Mouse (Mus musculus) liver, embryonic 12.5 days (tissue): Measurements from ENCODE around the gene Nop9. TPM values are rescaled to one million over a fixed set of nuclear protein-coding genes. Genes with fewer than 3 reads are reported as not detected.
"Not testable (repeated sequence)": the region's sequence is repeated elsewhere in the genome, so short reads cannot be mapped to it uniquely, and the experiment has no call there.

Experiments
- ATAC-seq: fragments of 200-750 bp; cut with Nextera tagmentation; 2 replicates; pipeline ENCODE4 v1.8.0; 2017; ENCODE audit warnings: moderate number of reproducible peaks, mild to moderate bottlenecking, moderate library complexity
- H3K27ac ChIP-seq: fragments of 300-500 bp; sonication (generic); 2 replicates; pipeline ENCODE4 v1.5.1; 2016; ENCODE audit warnings: mild to moderate bottlenecking
- H3K27me3 ChIP-seq: fragments of 300-500 bp; sonication (generic); replicated peaks from 2 replicates; pipeline ENCODE4 v1.6.1; 2016; ENCODE audit warnings: mild to moderate bottlenecking, moderate library complexity
- H3K36me3 ChIP-seq: fragments of 300-500 bp; sonication (generic); 2 replicates; pipeline ENCODE4 v1.6.1; 2016; ENCODE audit warnings: mild to moderate bottlenecking, moderate library complexity
- H3K4me1 ChIP-seq: fragments of 300-500 bp; sonication (generic); 2 replicates; pipeline ENCODE4 v1.6.1; 2016
- H3K4me2 ChIP-seq: fragments of 300-500 bp; sonication (generic); 2 replicates; pipeline ENCODE4 v1.6.1; 2016; ENCODE audit warnings: mild to moderate bottlenecking, moderate library complexity
- H3K4me3 ChIP-seq: fragments of 300-500 bp; sonication (generic); 2 replicates; pipeline ENCODE4 v1.5.1; 2016; ENCODE audit warnings: mild to moderate bottlenecking, moderate library complexity
- H3K9ac ChIP-seq: fragments of 300-500 bp; sonication (generic); 2 replicates; pipeline ENCODE4 v1.6.1; 2016; ENCODE audit warnings: mild to moderate bottlenecking, moderate library complexity
- H3K9me3 ChIP-seq: fragments of 300-500 bp; sonication (generic); replicated peaks from 2 replicates; pipeline ENCODE4 v1.6.1; 2016; ENCODE audit warnings: mild to moderate bottlenecking, moderate library complexity
- WGBS: fragments of 180-500 bp; shearing (Covaris S2); methylation state at CpG from one replicate; pipeline ENCODE4 v1.1.7; 2016; ENCODE audit not compliant: insufficient replicate concordance; 5-methylcytosine and 5-hydroxymethylcytosine counted together
- polyA plus RNA-seq: library from polyadenylated mRNA; unstranded; fragments of >200 nt; fragmentation: Nextera tagmentation; extraction: Ambion mirVana; gene quantifications from 2 replicates; pipeline ENCODE4 v1.2.1, GENCODE M21; 2016

Nop9 gene
- polyA plus RNA-seq, 1 experiment from 2014 or later: 59.4 TPM

GRCm38 (mm10) chr14:55730531-55731032 lies 14.9 kb upstream of the Nop9 start:
- Histone ChIP-seq H3K27ac (no peak overlapping the region), H3K9ac (no peak overlapping the region), H3K36me3 (no peaks in the 10 kb centered on the region), H3K4me2 (no peak overlapping the region), H3K27me3 (peaks cover 22% of the 10 kb centered on the region), H3K4me3 (no peak overlapping the region), H3K9me3 (no peaks in the 10 kb centered on the region), H3K4me1 (peaks cover 5% of the 10 kb centered on the region; the same call in 1 of the 2 replicates)
- ATAC-seq: peak; percentile 49; the same call in 1 of the 2 replicates
- WGBS: 58% methylated on average over 7 of the region's 7 CpGs

DNA sequence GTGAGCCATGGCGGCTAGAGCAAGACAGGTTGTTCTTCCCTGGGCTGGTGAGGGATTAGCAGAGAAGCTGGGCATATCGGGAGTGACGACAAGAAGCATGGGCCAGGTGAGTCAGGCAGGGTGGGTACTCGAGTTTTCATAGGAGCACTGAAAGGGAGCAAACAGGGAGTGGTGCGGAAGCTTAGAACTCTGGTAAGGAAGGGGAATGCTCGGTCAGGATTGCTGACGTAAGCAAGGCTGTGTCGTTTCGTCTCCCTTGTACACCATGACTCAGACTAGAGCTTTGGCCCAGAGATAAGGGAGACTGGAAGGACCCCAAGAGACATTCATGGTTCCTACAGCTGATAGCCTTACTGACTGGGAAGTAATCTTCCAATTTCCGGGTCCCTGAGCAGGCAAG lies 11.6 kb upstream of the Nop9 start:
- no peak for ATAC-seq
- Histone ChIP-seq H3K4me2 (no peak overlapping the region), H3K36me3 (peaks cover 6% of the 10 kb centered on the region; the same call in 1 of the 2 replicates), H3K9ac (no peak overlapping the region), H3K27ac (no peak overlapping the region), H3K9me3 (no peaks in the 10 kb centered on the region), H3K4me3 (no peak overlapping the region), H3K27me3 (peaks cover 18% of the 10 kb centered on the region), H3K4me1 (peaks cover under 1% of the 10 kb centered on the region; the same call in 1 of the 2 replicates)
- 58% methylated on average over 10 of the region's 10 CpGs for WGBS

- Histone ChIP-seq H3K4me3 (no peak overlapping the region), H3K4me1 (no peaks in the 10 kb centered on the region), H3K4me2 (no peak overlapping the region), H3K9ac (no peak overlapping the region), H3K27ac (no peak overlapping the region), H3K36me3 (peaks cover 14% of the 10 kb centered on the region; the same call in 1 of the 2 replicates), H3K9me3 (no peaks in the 10 kb centered on the region), H3K27me3 (peaks cover 18% of the 10 kb centered on the region)
- WGBS: 65% methylated on average over 7 of the region's 7 CpGs
- no peak for ATAC-seq
These were observed 10.6 kb upstream of the Nop9 start for GRCm38 (mm10) chr14:55734869-55735268.

GRCm38 (mm10) chr14:55735334-55735733 lies 10.2 kb upstream of the Nop9 start:
- no peaks in the 10 kb centered on the region for H3K9me3 ChIP-seq
- no peak overlapping the region for H3K9ac ChIP-seq
- peaks cover 15% of the 10 kb centered on the region for H3K27me3 ChIP-seq
- no peak overlapping the region for H3K27ac ChIP-seq
- H3K36me3 ChIP-seq: peaks cover 19% of the 10 kb centered on the region
- ATAC-seq: no peak
- WGBS: 56% methylated on average over 3 of the region's 3 CpGs
- no peak overlapping the region for H3K4me2 ChIP-seq
- no peaks in the 10 kb centered on the region for H3K4me1 ChIP-seq
- H3K4me3 ChIP-seq: no peak overlapping the region

DNA sequence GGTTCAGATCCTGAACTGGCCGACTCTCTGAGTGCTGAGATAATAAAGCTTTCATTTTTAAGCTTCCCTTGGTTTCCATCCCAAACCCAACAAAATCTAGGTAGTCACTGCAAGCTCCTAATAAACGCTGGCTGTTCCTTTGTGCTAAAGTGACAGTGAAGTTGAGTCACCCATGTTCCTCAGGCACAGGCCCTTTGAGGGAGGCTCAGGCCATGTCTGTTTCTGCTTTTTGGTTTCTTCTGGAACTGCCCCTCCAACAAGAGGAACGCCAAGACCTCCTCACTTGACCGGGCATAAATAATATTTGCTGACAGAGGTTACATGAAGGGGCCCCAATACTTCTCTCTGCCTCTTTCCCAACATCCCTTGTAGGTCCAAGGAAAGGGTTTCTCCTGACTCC lies 9.7 kb upstream of the Nop9 start:
- Histone ChIP-seq H3K4me1 (no peaks in the 10 kb centered on the region), H3K9me3 (no peaks in the 10 kb centered on the region), H3K4me3 (no peak overlapping the region), H3K9ac (no peak overlapping the region), H3K27ac (no peak overlapping the region), H3K27me3 (peaks cover 11% of the 10 kb centered on the region), H3K4me2 (no peak overlapping the region), H3K36me3 (peaks cover 23% of the 10 kb centered on the region)
- WGBS: 63% methylated on average over 4 of the region's 4 CpGs
- no peak for ATAC-seq

GRCm38 (mm10) chr14:55737086-55737687 lies 8.3 kb upstream of the Nop9 start:
- no peaks in the 10 kb centered on the region for H3K9me3 ChIP-seq
- WGBS: 70% methylated on average over 9 of the region's 9 CpGs
- H3K4me2 ChIP-seq: no peak overlapping the region
- H3K27ac ChIP-seq: no peak overlapping the region
- no peaks in the 10 kb centered on the region for H3K4me1 ChIP-seq
- peaks cover 4% of the 10 kb centered on the region; the same call in 1 of the 2 replicates for H3K27me3 ChIP-seq
- H3K36me3 ChIP-seq: peaks cover 30% of the 10 kb centered on the region
- H3K9ac ChIP-seq: no peak overlapping the region
- ATAC-seq: no peak
- no peak overlapping the region for H3K4me3 ChIP-seq

GRCm38 (mm10) chr14:55743711-55744110 lies 1.8 kb upstream of the Nop9 start:
- Histone ChIP-seq H3K9ac (no peak overlapping the region; the same call in 1 of the 2 replicates), H3K4me1 (peaks cover 38% of the 10 kb centered on the region), H3K27me3 (no peaks in the 10 kb centered on the region), H3K27ac (no peak overlapping the region), H3K4me2 (0 out of 2 replicates have a peak overlapping the region, but pooled peaks have one; percentile 18), H3K4me3 (no peak overlapping the region), H3K36me3 (peaks cover 51% of the 10 kb centered on the region), H3K9me3 (no peaks in the 10 kb centered on the region)
- ATAC-seq: peak; percentile 50; the same call in 1 of the 2 replicates
- WGBS: 20% methylated on average over 10 of the region's 10 CpGs

GRCm38 (mm10) chr14:55745861-55746237 lies 356 bp downstream of the Nop9 start:
- peak overlapping the region; percentile 89 for H3K9ac ChIP-seq
- peak overlapping the region; percentile 97 for H3K4me2 ChIP-seq
- peaks cover 38% of the 10 kb centered on the region for H3K4me1 ChIP-seq
- H3K27me3 ChIP-seq: no peaks in the 10 kb centered on the region
- 2% methylated on average over 31 of the region's 31 CpGs for WGBS
- peaks cover 53% of the 10 kb centered on the region for H3K36me3 ChIP-seq
- no peak for ATAC-seq
- H3K4me3 ChIP-seq: peak overlapping the region; percentile 92
- peak overlapping the region; percentile 83 for H3K27ac ChIP-seq
- no peaks in the 10 kb centered on the region for H3K9me3 ChIP-seq

GRCm38 (mm10) chr14:55747051-55747847 lies 1.8 kb downstream of the Nop9 start:
- ATAC-seq: no peak
- 77% methylated on average over 10 of the region's 10 CpGs for WGBS
- H3K9ac ChIP-seq: peak overlapping the region; percentile 89

GRCm38 (mm10) chr14:55757566-55757965 lies 12.1 kb downstream of the Nop9 start:
- peak overlapping the region; percentile 50 for H3K4me2 ChIP-seq
- ATAC-seq: peak; percentile 18; the same call in 1 of the 2 replicates
- WGBS: 21% methylated on average over 6 of the region's 6 CpGs
- peaks cover 19% of the 10 kb centered on the region for H3K27me3 ChIP-seq
- H3K9ac ChIP-seq: no peak overlapping the region; the same call in 1 of the 2 replicates
- no peaks in the 10 kb centered on the region for H3K9me3 ChIP-seq
- peak overlapping the region; percentile 29 for H3K4me3 ChIP-seq
- H3K4me1 ChIP-seq: peaks cover 37% of the 10 kb centered on the region
- peaks cover 43% of the 10 kb centered on the region for H3K36me3 ChIP-seq
- peak overlapping the region; percentile 66; the same call in 1 of the 2 replicates for H3K27ac ChIP-seq

More at GRCm38 (mm10) chr14:55747051-55747847, 1.8 kb downstream of the Nop9 start:
- Histone ChIP-seq H3K9me3 (no peaks in the 10 kb centered on the region), H3K4me3 (peak overlapping the region; percentile 92), H3K4me2 (peak overlapping the region; percentile 97), H3K4me1 (peaks cover 38% of the 10 kb centered on the region), H3K27ac (no peak overlapping the region; the same call in 1 of the 2 replicates), H3K36me3 (peaks cover 61% of the 10 kb centered on the region), H3K27me3 (no peaks in the 10 kb centered on the region)

DNA sequence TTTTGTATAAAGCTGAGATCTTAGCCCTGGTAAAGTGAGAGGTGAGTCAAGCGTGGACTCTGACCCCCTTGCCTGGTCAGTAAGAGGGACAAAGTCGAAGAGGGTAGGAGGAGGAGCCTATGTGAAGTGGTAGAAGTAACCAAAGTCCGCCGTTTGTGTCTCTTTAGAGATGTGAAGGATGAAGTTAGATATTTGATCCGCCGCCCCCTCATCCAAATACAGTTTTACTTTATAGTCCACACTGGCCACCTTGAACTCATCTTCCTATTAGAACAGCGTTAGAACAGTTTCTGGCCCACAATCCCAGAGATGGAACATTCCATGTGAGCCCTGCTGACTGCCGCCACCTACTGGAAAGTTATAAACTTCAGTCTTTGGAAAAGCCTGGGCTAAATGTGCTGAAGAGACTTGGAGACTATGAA lies 12.9 kb downstream of the Nop9 start, which contains the start of gene Cideb:
Cideb (minus strand) TSS at position 96 of the 422 bp plus-strand sequence.
- peaks cover 27% of the 10 kb centered on the region for H3K27me3 ChIP-seq
- H3K9ac ChIP-seq: no peak within 1 kb of the TSS; the same call in none of the 2 replicates
- peak within 1 kb of the TSS; percentile 66 for H3K27ac ChIP-seq
- H3K4me3 ChIP-seq: peak within 1 kb of the TSS; percentile 29
- peaks cover 45% of the 10 kb centered on the region for H3K4me1 ChIP-seq
- H3K9me3 ChIP-seq: no peaks in the 10 kb centered on the region
- H3K36me3 ChIP-seq: peaks cover 35% of the 10 kb centered on the region
- peak within 1 kb of the TSS; percentile 50 for H3K4me2 ChIP-seq
- WGBS: 11% methylated on average over 8 of the region's 8 CpGs
- peak; percentile 21 for ATAC-seq

GRCm38 (mm10) chr14:55760156-55760555 lies 14.7 kb downstream of the Nop9 start:
- Histone ChIP-seq H3K4me1 (peaks cover 57% of the 10 kb centered on the region), H3K4me2 (peak overlapping the region; percentile 47), H3K36me3 (peaks cover 17% of the 10 kb centered on the region), H3K27me3 (peaks cover 44% of the 10 kb centered on the region)
- not testable (repeated sequence) for H3K27ac ChIP-seq, H3K9me3 ChIP-seq, H3K4me3 ChIP-seq, H3K9ac ChIP-seq, ATAC-seq
- 0% methylated on average over 6 of the region's 6 CpGs for WGBS
